20 mouse cellular contexts compared by ENCODE assay signal in genomic region chr2:120710154-120710553, GRCm38 (mm10).
A peak's percentile ranks its signal among the peaks of the same experiment; 100 is the strongest.
DNase-seq lines count a peak whose midpoint lies in the region; ATAC-seq and TF ChIP-seq lines count a peak whose summit lies in the region.
"Had no signal": no experiment of that assay in that cellular context is flagged by ENCODE, and none has a peak within 500 bp of the region (broad histone marks: within the 10 kb centered on the region; RNA-seq: fewer than 3 reads in every experiment).

No protein-coding gene starts in this region.

- no peak for TF ChIP-seq POLR2A in MEL (IDR thresholded peaks at IDR 0.05; ENCODE audit: control insufficient read depth in 1 of 2, insufficient read depth in 1 of 2, low read depth in 1 of 2, low read length in 2 of 2, poor library complexity in 1 of 2)

- no peak overlapping the region for H3K4me3 ChIP-seq in MEL (ENCODE audit: control insufficient read depth in 1 of 2, insufficient read depth in 1 of 2, low read depth in 2 of 2, low read length in 2 of 2)
- H3K4me3 ChIP-seq: embryonic facial prominence, embryonic 10.5 days; forebrain, embryonic 13.5 days; gastrocnemius, adult 2 months; heart, embryonic 10.5 days; hindbrain, embryonic 10.5 days had no signal

- H3K4me1 ChIP-seq in MEL (ENCODE audit: control insufficient read depth in 1 of 2, insufficient read depth in 2 of 2, low read length in 2 of 2) = peaks cover 14 to 20% of the 10 kb centered on the region in 2 experiments
- H3K4me1 ChIP-seq: forebrain, embryonic 13.5 days; hindbrain, embryonic 10.5 days had no signal

- no peak overlapping the region for H3K27ac ChIP-seq in MEL (ENCODE audit: control insufficient read depth, low read depth, low read length)
- H3K27ac ChIP-seq: embryonic facial prominence, embryonic 10.5 days; forebrain, embryonic 13.5 days; gastrocnemius, adult 2 months; heart, embryonic 10.5 days; hindbrain, embryonic 10.5 days; hindbrain, embryonic 14.5 days had no signal

- no peaks in the 10 kb centered on the region for H3K79me2 ChIP-seq in MEL (ENCODE audit: control insufficient read depth, insufficient read depth, low read length, poor library complexity)

- H3K9ac ChIP-seq in MEL (ENCODE audit: control insufficient read depth, low read depth, low read length, poor library complexity, severe bottlenecking) = no peak overlapping the region
- H3K9ac ChIP-seq: forebrain, embryonic 13.5 days; forebrain, postnatal 0 days; hindbrain, embryonic 14.5 days had no signal

- no peaks in the 10 kb centered on the region for H3K9me3 ChIP-seq in MEL (replicated peaks; ENCODE audit: insufficient read depth, low read length)
- H3K9me3 ChIP-seq: embryonic facial prominence, embryonic 10.5 days; forebrain, embryonic 13.5 days; G1E; heart, embryonic 10.5 days; hindbrain, embryonic 10.5 days had no signal

- ATAC-seq in CD4-positive, CD25-positive, alpha-beta regulatory T cell, adult 4 months = no peak
- ATAC-seq: activated CD4-positive, CD25-positive, alpha-beta regulatory T cell, adult 4 months; forebrain, embryonic 13.5 days; forebrain, postnatal 0 days; Patski had no signal

- peak; percentile 70 to 79 for TF ChIP-seq EP300 in MEL (IDR thresholded peaks at IDR 0.05; ENCODE audit: low read depth in 1 of 2, low read length in 2 of 2)

- peak; percentile 66 for DNase-seq in MEL (ENCODE audit: low read depth, low spot score)
- DNase-seq in thymus, adult 18-20 months = peak; percentile 28 to 54
- peak; percentile 70 for DNase-seq in thymus, postnatal 14 days
- no peak for DNase-seq in lung, postnatal 14 days
- no peak for DNase-seq in frontal cortex, postnatal 25 days (ENCODE audit: low spot score in 2 of 2)
- DNase-seq: cerebellum, adult 2 months; cerebellum, postnatal 10 days; forebrain, postnatal 0 days; gastrocnemius, adult 2 months; gastrocnemius, postnatal 25 days; heart, adult 11 months had no signal

- peaks cover 0 to 22% of the 10 kb centered on the region in 2 experiments; a peak in 2 of 4 replicates for H3K36me3 ChIP-seq in MEL (ENCODE audit: control insufficient read depth in 1 of 2, insufficient read depth in 2 of 2, low read length in 2 of 2)

- H3K27me3 ChIP-seq in MEL (ENCODE audit: control insufficient read depth in 1 of 2, insufficient read depth in 2 of 2, low read length in 2 of 2) = no peaks in the 10 kb centered on the region
- H3K27me3 ChIP-seq: forebrain, embryonic 13.5 days; Patski had no signal

- no peak for TF ChIP-seq RAD21 in MEL (IDR thresholded peaks at IDR 0.05; ENCODE audit: low read depth, low read length)

- no peak for TF ChIP-seq CTCF in MEL (IDR thresholded peaks at IDR 0.05 in 2 of 3, conservative IDR thresholded peaks at IDR 0.05 in 1 of 3; ENCODE audit: control insufficient read depth in 1 of 3, insufficient read depth in 1 of 3, low read depth in 2 of 3, low read length in 3 of 3, poor library complexity in 1 of 3, severe bottlenecking in 1 of 3)

TF ChIP-seq in MEL, 35 proteins besides CTCF, POLR2A, EP300 and RAD21:
- 0 out of 2 replicates have a peak, but pooled peaks have one; percentile 21 for TF ChIP-seq MAFK (IDR thresholded peaks at IDR 0.05; ENCODE audit: borderline replicate concordance, low read depth, low read length)
- no peak for TF ChIP-seq USF2 (IDR thresholded peaks at IDR 0.05; ENCODE audit: borderline replicate concordance in 1 of 2, insufficient read depth in 1 of 2, low read depth in 1 of 2, low read length in 2 of 2)
- no peak for TF ChIP-seq MYC (IDR thresholded peaks at IDR 0.05; ENCODE audit: low read depth, low read length)
- TF ChIP-seq MXI1 (IDR thresholded peaks at IDR 0.05; ENCODE audit: low read depth, low read length) = 0 out of 2 replicates have a peak, but pooled peaks have one; percentile 39
- peak; percentile 21; the same call in 1 of the 2 replicates for TF ChIP-seq BHLHE40 (IDR thresholded peaks at IDR 0.05; ENCODE audit: borderline replicate concordance, low read depth, low read length)
- no peak for TF ChIP-seq NRF1 (IDR thresholded peaks at IDR 0.05; ENCODE audit: insufficient read depth, low read depth, low read length, poor library complexity, severe bottlenecking)
- TF ChIP-seq POLR2AphosphoS2 (IDR thresholded peaks at IDR 0.05; ENCODE audit: low read length) = 0 out of 2 replicates have a peak, but pooled peaks have one; percentile 14
- TF ChIP-seq E2F4 (IDR thresholded peaks at IDR 0.05; ENCODE audit: borderline replicate concordance, low read depth, low read length) = no peak
- TF ChIP-seq MYB (IDR thresholded peaks at IDR 0.05; ENCODE audit: low read depth, low read length) = peak; percentile 50; the same call in 1 of the 2 replicates
- TF ChIP-seq ETS1 (IDR thresholded peaks at IDR 0.05; ENCODE audit: low read depth, low read length) = peak; percentile 74
- TF ChIP-seq RCOR1 (IDR thresholded peaks at IDR 0.05; ENCODE audit: low read depth, low read length) = peak; percentile 56; the same call in 1 of the 2 replicates
- peak; percentile 76 for TF ChIP-seq TCF12 (IDR thresholded peaks at IDR 0.05; ENCODE audit: low read depth, low read length)
- TF ChIP-seq GATA1 (IDR thresholded peaks at IDR 0.05; ENCODE audit: low read depth, low read length) = peak; percentile 70
- TF ChIP-seq MEF2A (IDR thresholded peaks at IDR 0.05; ENCODE audit: extremely low read depth, insufficient replicate concordance, low read depth, low read length, poor library complexity, severe bottlenecking) = no peak

Comparison
In these comparisons a context has a peak if more than half of its experiments do, and no peak if none do; other contexts are left out.
1. DNase-seq: peak in MEL (single experiment), thymus, adult 18-20 months (2 of 2) and thymus, postnatal 14 days (single experiment); none in lung, postnatal 14 days (single experiment) and frontal cortex, postnatal 25 days (0 of 2).